Mouse (Mus musculus) midbrain, postnatal 0 days (tissue): ENCODE results near the gene Pbx4. TPM values are rescaled to one million over a fixed set of nuclear protein-coding genes. Genes with fewer than 3 reads are reported as not detected.

Experiments
- ATAC-seq: fragments of 200-750 bp; cut with Nextera tagmentation; 2 replicates; pipeline ENCODE4 v1.8.0; 2017; ENCODE audit warnings: moderate number of reproducible peaks, mild to moderate bottlenecking, moderate TSS enrichment, moderate library complexity; ENCODE audit not compliant: low FRiP score
- DNase-seq: peaks from one replicate; pipeline ENCODE4 v3.0.0-alpha.2; 2015; ENCODE audit warnings: low spot score
- H3K27ac ChIP-seq: fragments of 300-500 bp; sonication (generic); 2 replicates; pipeline ENCODE4 v1.5.1; 2014; ENCODE audit warnings: low read depth, mild to moderate bottlenecking, low read length, mixed read lengths
- H3K27me3 ChIP-seq: fragments of 300-500 bp; sonication (generic); 2 replicates; pipeline ENCODE4 v1.6.1; 2014; ENCODE audit warnings: low read length, control low read depth, mixed read lengths; ENCODE audit not compliant: insufficient read depth
- H3K36me3 ChIP-seq: fragments of 300-500 bp; sonication (generic); 2 replicates; pipeline ENCODE4 v1.6.1; 2014; ENCODE audit warnings: low read length, control low read depth, mixed read lengths; ENCODE audit not compliant: insufficient read depth
- H3K4me1 ChIP-seq: fragments of 300-500 bp; sonication (generic); 2 replicates; pipeline ENCODE4 v1.6.1; 2014; ENCODE audit warnings: mild to moderate bottlenecking, control low read depth, antibody characterized with exemption, low read length, mixed read lengths; ENCODE audit not compliant: insufficient read depth
- H3K4me2 ChIP-seq: fragments of 300-500 bp; sonication (generic); 2 replicates; pipeline ENCODE4 v1.6.1; 2014; ENCODE audit warnings: low read depth, mild to moderate bottlenecking, low read length, mixed read lengths; ENCODE audit not compliant: poor library complexity, severe bottlenecking
- H3K4me3 ChIP-seq: fragments of 300-500 bp; sonication (generic); 2 replicates; pipeline ENCODE4 v1.5.1; 2014; ENCODE audit warnings: low read depth, mild to moderate bottlenecking, low read length, moderate library complexity
- H3K9ac ChIP-seq: fragments of 300-500 bp; sonication (generic); replicated peaks from 2 replicates; pipeline ENCODE4 v1.6.1; 2014; ENCODE audit warnings: mild to moderate bottlenecking, low read length, moderate library complexity, mixed read lengths; ENCODE audit not compliant: poor library complexity, severe bottlenecking
- H3K9me3 ChIP-seq: fragments of 300-500 bp; sonication (generic); 2 replicates; pipeline ENCODE4 v1.6.1; 2016; ENCODE audit warnings: low read length, control low read depth
- CTCF ChIP-seq: IDR thresholded peaks from 2 replicates; pipeline ENCODE4 v1.5.1; 2016; ENCODE audit warnings: antibody characterized with exemption, mild to moderate bottlenecking
- WGBS: fragments of 180-500 bp; shearing (Covaris S2); extraction: QIAGEN DNeasy Blood & Tissue Kit; methylation state at CpG from one replicate; pipeline ENCODE4 v1.1.7; 2014; 5-methylcytosine and 5-hydroxymethylcytosine counted together
- polyA plus RNA-seq: library from polyadenylated mRNA; unstranded; fragments of >200 nt; fragmentation: Nextera tagmentation; extraction: Ambion mirVana; gene quantifications from 2 replicates; pipeline ENCODE4 v1.2.1, GENCODE M21; 2015
- total RNA-seq: library from RNA; depleted of rRNA; stranded (reverse); fragments of >200 nt; gene quantifications from 2 replicates; pipeline ENCODE4 v1.2.3, GENCODE M21; 2014

Pbx4 gene
- total and polyA plus RNA-seq, 2 experiments from 2014 or later: 43.9 to 98.8 TPM

GRCm38 (mm10) chr8:69837057-69837682, 4.9 kb downstream of the Pbx4 start:
- no peak overlapping the region for H3K27ac ChIP-seq
- no peaks in the 10 kb centered on the region for H3K27me3 ChIP-seq
- TF ChIP-seq CTCF: no peak
- 85% methylated on average over 8 of the region's 8 CpGs for WGBS
- no peaks in the 10 kb centered on the region for H3K9me3 ChIP-seq
- no peaks in the 10 kb centered on the region for H3K4me1 ChIP-seq
- no peak for ATAC-seq
- peaks cover 5% of the 10 kb centered on the region; the same call in 1 of the 2 replicates for H3K36me3 ChIP-seq
- H3K4me2 ChIP-seq: no peak overlapping the region
- H3K9ac ChIP-seq: no peak overlapping the region
- no peak for DNase-seq
- no peak overlapping the region for H3K4me3 ChIP-seq

- DNase-seq: no peak
- H3K27me3 ChIP-seq: no peaks in the 10 kb centered on the region
- H3K4me3 ChIP-seq: no peak overlapping the region
- WGBS: 86% methylated on average over 3 of the region's 3 CpGs
- TF ChIP-seq CTCF: no peak
- no peaks in the 10 kb centered on the region for H3K9me3 ChIP-seq
- H3K27ac ChIP-seq: no peak overlapping the region
- H3K9ac ChIP-seq: no peak overlapping the region
- H3K4me1 ChIP-seq: no peaks in the 10 kb centered on the region
- H3K4me2 ChIP-seq: no peak overlapping the region
- H3K36me3 ChIP-seq: 0 out of 2 replicates have a peak, but pooled peaks cover 2% of the 10 kb centered on the region
- ATAC-seq: no peak
Observed at GRCm38 (mm10) chr8:69847167-69848065, 15.1 kb downstream of the Pbx4 start.

GRCm38 (mm10) chr8:69848951-69849350, 16.7 kb downstream of the Pbx4 start:
- 90% methylated on average over 8 of the region's 8 CpGs for WGBS
- no peak overlapping the region for H3K9ac ChIP-seq
- no peak overlapping the region for H3K4me2 ChIP-seq
- 0 out of 2 replicates have a peak, but pooled peaks cover 2% of the 10 kb centered on the region for H3K36me3 ChIP-seq
- H3K4me3 ChIP-seq: no peak overlapping the region
- TF ChIP-seq CTCF: no peak
- no peaks in the 10 kb centered on the region for H3K27me3 ChIP-seq
- ATAC-seq (no peak), DNase-seq (no peak)
- H3K4me1 ChIP-seq: no peaks in the 10 kb centered on the region
- H3K27ac ChIP-seq: no peak overlapping the region
- H3K9me3 ChIP-seq: no peaks in the 10 kb centered on the region

- Histone ChIP-seq H3K36me3 (0 out of 2 replicates have a peak, but pooled peaks cover 2% of the 10 kb centered on the region), H3K27me3 (no peaks in the 10 kb centered on the region), H3K9me3 (no peaks in the 10 kb centered on the region), H3K27ac (no peak overlapping the region), H3K9ac (no peak overlapping the region), H3K4me1 (no peaks in the 10 kb centered on the region), H3K4me3 (no peak overlapping the region), H3K4me2 (no peak overlapping the region)
- TF ChIP-seq CTCF: peak; percentile 52
- DNase-seq (no peak), ATAC-seq (no peak)
- 50% methylated on average over 3 of the region's 3 CpGs for WGBS
Observed at GRCm38 (mm10) chr8:69849899-69850298, 17.6 kb downstream of the Pbx4 start.

- no peak for TF ChIP-seq CTCF
- no peak overlapping the region for H3K4me2 ChIP-seq
- no peak for DNase-seq
- H3K4me1 ChIP-seq: no peaks in the 10 kb centered on the region
- H3K4me3 ChIP-seq: no peak overlapping the region
- H3K9me3 ChIP-seq: no peaks in the 10 kb centered on the region
- H3K27ac ChIP-seq: no peak overlapping the region
- H3K27me3 ChIP-seq: no peaks in the 10 kb centered on the region
- H3K9ac ChIP-seq: no peak overlapping the region
- 80% methylated on average over 7 of the region's 7 CpGs for WGBS
- H3K36me3 ChIP-seq: 0 out of 2 replicates have a peak, but pooled peaks cover 2% of the 10 kb centered on the region
- no peak for ATAC-seq
Observed at GRCm38 (mm10) chr8:69850926-69851506, 18.7 kb downstream of the Pbx4 start.
